Mouse (Mus musculus) ES-Bruce4 (cell line): ENCODE data around the gene Car2. TPM values are rescaled to one million over a fixed set of nuclear protein-coding genes. Genes with fewer than 3 reads are reported as not detected.

Source experiments
- H3K27ac ChIP-seq: 2 replicates; pipeline ENCODE4 v1.5.1; 2012; ENCODE audit warnings: low read length, inconsistent platforms; ENCODE audit not compliant: insufficient read depth
- H3K27me3 ChIP-seq: 2 replicates; pipeline ENCODE4 v1.6.1; 2012; ENCODE audit warnings: mild to moderate bottlenecking, low read length, inconsistent platforms; ENCODE audit not compliant: control insufficient read depth, poor library complexity, insufficient read depth, severe bottlenecking
- H3K36me3 ChIP-seq: 2 replicates; pipeline ENCODE4 v1.6.1; 2012; ENCODE audit warnings: inconsistent platforms, mild to moderate bottlenecking, low read length, moderate library complexity; ENCODE audit not compliant: control insufficient read depth, poor library complexity, insufficient read depth, severe bottlenecking
- H3K4me1 ChIP-seq: one replicate; pipeline ENCODE4 v1.8.1; 2011; ENCODE audit warnings: low read length; ENCODE audit not compliant: control insufficient read depth, insufficient read depth
- H3K4me3 ChIP-seq: 2 replicates; pipeline ENCODE4 v1.5.1; 2011; ENCODE audit warnings: low read depth, mild to moderate bottlenecking, low read length
- H3K9ac ChIP-seq: 2 replicates; pipeline ENCODE4 v1.6.1; 2012; ENCODE audit warnings: low read depth, mild to moderate bottlenecking, inconsistent platforms; ENCODE audit not compliant: poor library complexity, severe bottlenecking
- H3K9me3 ChIP-seq: replicated peaks from 2 replicates; pipeline ENCODE4 v1.6.1; 2012; ENCODE audit warnings: mild to moderate bottlenecking, low read length, inconsistent platforms; ENCODE audit not compliant: control insufficient read depth, poor library complexity, insufficient read depth, severe bottlenecking
- CTCF ChIP-seq: IDR thresholded peaks from one replicate; pipeline ENCODE4 v1.8.1; 2011; ENCODE audit warnings: low read depth, low read length
- EP300 ChIP-seq: IDR thresholded peaks from 2 replicates; pipeline ENCODE4 v1.6.1; 2011; ENCODE audit warnings: low read depth, low read length; ENCODE audit not compliant: insufficient read depth
- POLR2A ChIP-seq: IDR thresholded peaks from one replicate; pipeline ENCODE4 v1.8.1; 2011; ENCODE audit warnings: low read length; ENCODE audit not compliant: insufficient read depth
- polyA plus RNA-seq: library from polyadenylated mRNA; stranded (reverse); fragments of >200 nt; gene quantifications from 2 replicates; pipeline ENCODE4 v1.2.4, GENCODE M21; 2011; ENCODE audit warnings: low read depth; ENCODE audit not compliant: missing spikeins, insufficient read depth, insufficient read length

Car2 gene
- polyA plus RNA-seq, 1 experiment: 186 TPM

- H3K27me3 ChIP-seq: no peaks in the 10 kb centered on the region
- H3K4me3 ChIP-seq: no peak overlapping the region
- TF ChIP-seq CTCF (no peak), POLR2A (no peak), EP300 (no peak)
- H3K36me3 ChIP-seq: no peaks in the 10 kb centered on the region
- H3K9me3 ChIP-seq: no peaks in the 10 kb centered on the region
- H3K27ac ChIP-seq: no peak overlapping the region
- H3K4me1 ChIP-seq: no peaks in the 10 kb centered on the region
- no peak overlapping the region for H3K9ac ChIP-seq
These were observed 3.0 kb downstream of the Car2 start for GRCm38 (mm10) chr3:14889085-14889484.

GRCm38 (mm10) chr3:14889716-14890409, 3.8 kb downstream of the Car2 start:
- Histone ChIP-seq H3K9me3 (no peaks in the 10 kb centered on the region), H3K4me1 (no peaks in the 10 kb centered on the region), H3K36me3 (no peaks in the 10 kb centered on the region), H3K9ac (no peak overlapping the region), H3K27me3 (no peaks in the 10 kb centered on the region), H3K4me3 (no peak overlapping the region), H3K27ac (no peak overlapping the region)
- TF ChIP-seq CTCF (no peak), POLR2A (no peak), EP300 (no peak)

DNA sequence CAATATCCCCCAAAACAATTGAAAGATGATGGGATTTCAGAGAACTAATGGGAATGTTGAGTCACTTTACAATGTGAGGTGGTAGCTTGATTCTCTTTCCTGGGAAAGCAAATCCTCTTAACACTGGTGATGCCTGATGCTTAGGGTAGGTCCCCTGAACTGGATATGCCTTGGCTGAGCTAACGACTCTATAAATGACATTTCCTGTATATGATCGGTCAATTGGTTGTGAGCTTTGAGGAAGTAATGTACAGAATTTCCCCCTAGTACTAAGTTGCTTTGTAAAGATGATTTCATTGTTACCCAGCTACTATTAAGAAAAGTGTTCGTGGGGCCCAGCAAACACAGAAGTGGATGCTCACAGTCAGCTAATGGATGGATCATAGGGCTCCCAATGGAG, 6.9 kb downstream of the Car2 start:
- H3K4me1 ChIP-seq: no peaks in the 10 kb centered on the region
- no peak for TF ChIP-seq EP300
- TF ChIP-seq CTCF: no peak
- no peak for TF ChIP-seq POLR2A

DNA sequence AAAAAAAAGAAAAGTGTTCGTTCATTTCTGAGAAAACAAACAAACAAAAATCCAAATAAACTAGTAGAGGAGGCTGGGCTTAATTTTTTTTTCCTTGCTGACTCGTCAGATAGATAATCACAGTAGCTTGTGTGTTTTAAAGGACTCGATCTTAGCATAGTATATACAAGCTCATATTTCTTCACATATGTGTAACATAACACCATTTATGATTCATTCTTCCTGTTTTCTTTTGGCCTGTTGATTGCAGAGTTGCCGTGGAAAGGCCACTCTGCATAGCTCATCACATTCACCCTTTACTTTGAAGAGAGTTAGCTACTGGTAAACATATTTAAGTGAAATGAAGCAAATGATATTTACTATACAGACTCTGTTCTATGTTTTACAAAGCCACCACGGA, 7.6 kb downstream of the Car2 start:
- TF ChIP-seq EP300: no peak
- Histone ChIP-seq H3K9ac (no peak overlapping the region), H3K36me3 (no peaks in the 10 kb centered on the region), H3K4me1 (no peaks in the 10 kb centered on the region), H3K9me3 (no peaks in the 10 kb centered on the region), H3K27ac (no peak overlapping the region), H3K27me3 (no peaks in the 10 kb centered on the region), H3K4me3 (no peak overlapping the region)

More for the DNA sequence above, 6.9 kb downstream of the Car2 start:
- H3K9me3 ChIP-seq: no peaks in the 10 kb centered on the region
- no peak overlapping the region for H3K9ac ChIP-seq
- H3K4me3 ChIP-seq: no peak overlapping the region
- no peaks in the 10 kb centered on the region for H3K36me3 ChIP-seq
- no peak overlapping the region for H3K27ac ChIP-seq
- no peaks in the 10 kb centered on the region for H3K27me3 ChIP-seq

GRCm38 (mm10) chr3:14895333-14895732, 9.3 kb downstream of the Car2 start:
- Histone ChIP-seq H3K27me3 (no peaks in the 10 kb centered on the region), H3K9me3 (no peaks in the 10 kb centered on the region), H3K36me3 (no peaks in the 10 kb centered on the region), H3K9ac (no peak overlapping the region), H3K4me3 (no peak overlapping the region), H3K27ac (no peak overlapping the region), H3K4me1 (no peaks in the 10 kb centered on the region)
- TF ChIP-seq CTCF (no peak), POLR2A (no peak), EP300 (no peak)

- Histone ChIP-seq H3K9ac (no peak overlapping the region), H3K36me3 (no peaks in the 10 kb centered on the region), H3K27me3 (no peaks in the 10 kb centered on the region), H3K4me3 (no peak overlapping the region), H3K4me1 (no peaks in the 10 kb centered on the region), H3K27ac (no peak overlapping the region), H3K9me3 (no peaks in the 10 kb centered on the region)
- TF ChIP-seq POLR2A (no peak), EP300 (no peak), CTCF (no peak)
These were observed 11.7 kb downstream of the Car2 start for GRCm38 (mm10) chr3:14897770-14898169.
